Comparison of ENCODE assay signal across 10 mouse cellular contexts in genomic region chr12:86830247-86830585, GRCm38 (mm10). TPM values are rescaled to one million over a fixed set of nuclear protein-coding genes. Genes with fewer than 3 reads are reported as not detected.
DNase-seq lines count a peak whose midpoint lies in the region; ATAC-seq lines count a peak whose summit lies in the region.
"Had no signal": no experiment of that assay in that cellular context is flagged by ENCODE, and none has a peak within 500 bp of the region (broad histone marks: within the 10 kb centered on the region; RNA-seq: fewer than 3 reads in every experiment).

No protein-coding gene starts in this region.

- WGBS in heart, embryonic 11.5 days (ENCODE audit: insufficient replicate concordance): 75% methylated on average over 8 of the region's 8 CpGs
- WGBS in liver, embryonic 13.5 days (ENCODE audit: insufficient replicate concordance): 80% methylated on average over 8 of the region's 8 CpGs
- 78% methylated on average over 8 of the region's 8 CpGs for WGBS in liver, embryonic 12.5 days (ENCODE audit: insufficient replicate concordance)
- WGBS in hindbrain, embryonic 15.5 days: 53% methylated on average over 8 of the region's 8 CpGs
- 64% methylated on average over 8 of the region's 8 CpGs for WGBS in stomach, embryonic 15.5 days

- no peak overlapping the region for H3K4me2 ChIP-seq in heart, embryonic 11.5 days
- H3K4me2 ChIP-seq in liver, embryonic 13.5 days: no peak overlapping the region
- no peak overlapping the region for H3K4me2 ChIP-seq in liver, embryonic 12.5 days
- H3K4me2 ChIP-seq in hindbrain, embryonic 15.5 days: no peak overlapping the region
- no peak overlapping the region for H3K4me2 ChIP-seq in stomach, embryonic 15.5 days

- ATAC-seq in heart, embryonic 11.5 days (replicated peaks; ENCODE audit: insufficient number of reproducible peaks, low FRiP score, low TSS enrichment): no peak
- no peak for ATAC-seq in liver, embryonic 13.5 days (ENCODE audit: low read depth)
- no peak for ATAC-seq in liver, embryonic 12.5 days
- no peak for ATAC-seq in hindbrain, embryonic 15.5 days (ENCODE audit: low FRiP score, low read depth)
- ATAC-seq in stomach, embryonic 15.5 days (ENCODE audit: insufficient read depth, low FRiP score, low read depth): no peak

- no peaks in the 10 kb centered on the region for H3K36me3 ChIP-seq in heart, embryonic 11.5 days (ENCODE audit: control insufficient read depth, insufficient read depth, low read length)
- H3K36me3 ChIP-seq in liver, embryonic 13.5 days: no peaks in the 10 kb centered on the region
- H3K36me3 ChIP-seq in liver, embryonic 12.5 days: no peaks in the 10 kb centered on the region
- no peaks in the 10 kb centered on the region for H3K36me3 ChIP-seq in hindbrain, embryonic 15.5 days
- H3K36me3 ChIP-seq in stomach, embryonic 15.5 days: no peaks in the 10 kb centered on the region

- peak overlapping the region; percentile 32; the same call in 1 of the 2 replicates for H3K27ac ChIP-seq in heart, embryonic 11.5 days (ENCODE audit: low read depth, low read length)
- H3K27ac ChIP-seq in liver, embryonic 13.5 days: peak overlapping the region; percentile 40; the same call in 1 of the 2 replicates
- H3K27ac ChIP-seq in liver, embryonic 12.5 days: no peak overlapping the region
- peak overlapping the region; percentile 49 for H3K27ac ChIP-seq in hindbrain, embryonic 15.5 days (replicated peaks)
- H3K27ac ChIP-seq in stomach, embryonic 15.5 days: peak overlapping the region; percentile 33; the same call in 1 of the 2 replicates
- H3K27ac ChIP-seq: liver, embryonic 14.5 days had no signal

- H3K9me3 ChIP-seq in heart, embryonic 11.5 days (replicated peaks; ENCODE audit: control insufficient read depth, low read length): no peaks in the 10 kb centered on the region
- no peaks in the 10 kb centered on the region for H3K9me3 ChIP-seq in liver, embryonic 13.5 days (replicated peaks)
- no peaks in the 10 kb centered on the region for H3K9me3 ChIP-seq in liver, embryonic 12.5 days (replicated peaks)
- no peaks in the 10 kb centered on the region for H3K9me3 ChIP-seq in hindbrain, embryonic 15.5 days
- H3K9me3 ChIP-seq in stomach, embryonic 15.5 days: no peaks in the 10 kb centered on the region

- peaks cover 59% of the 10 kb centered on the region for H3K4me1 ChIP-seq in heart, embryonic 11.5 days (ENCODE audit: control insufficient read depth, insufficient read depth, low read length)
- peaks cover 81% of the 10 kb centered on the region for H3K4me1 ChIP-seq in liver, embryonic 13.5 days (replicated peaks)
- peaks cover 78% of the 10 kb centered on the region for H3K4me1 ChIP-seq in liver, embryonic 12.5 days
- H3K4me1 ChIP-seq in hindbrain, embryonic 15.5 days (replicated peaks): peaks cover 58% of the 10 kb centered on the region
- peaks cover 49% of the 10 kb centered on the region for H3K4me1 ChIP-seq in stomach, embryonic 15.5 days

- H3K9ac ChIP-seq in heart, embryonic 11.5 days (ENCODE audit: low read depth, low read length): no peak overlapping the region
- H3K9ac ChIP-seq in liver, embryonic 13.5 days: peak overlapping the region; percentile 2; the same call in 1 of the 2 replicates
- H3K9ac ChIP-seq in liver, embryonic 12.5 days: no peak overlapping the region
- H3K9ac ChIP-seq in hindbrain, embryonic 15.5 days: no peak overlapping the region
- H3K9ac ChIP-seq in stomach, embryonic 15.5 days: no peak overlapping the region
- H3K9ac ChIP-seq: liver, embryonic 14.5 days had no signal

- DNase-seq in heart, adult 9 months (ENCODE audit: low spot score in 2 of 2): no peak
- no peak for DNase-seq in liver, embryonic 13.5 days
- DNase-seq in adrenal gland, postnatal 4 days (ENCODE audit: low spot score in 2 of 2): no peak
- DNase-seq in frontal cortex, postnatal 36 days (ENCODE audit: low spot score in 2 of 2): no peak
- DNase-seq: layer of hippocampus, adult 9-11 months had no signal

- H3K4me3 ChIP-seq in heart, embryonic 11.5 days (ENCODE audit: low read depth, low read length): no peak overlapping the region
- H3K4me3 ChIP-seq in liver, embryonic 13.5 days (replicated peaks): no peak overlapping the region
- no peak overlapping the region for H3K4me3 ChIP-seq in liver, embryonic 12.5 days
- no peak overlapping the region for H3K4me3 ChIP-seq in hindbrain, embryonic 15.5 days
- no peak overlapping the region for H3K4me3 ChIP-seq in stomach, embryonic 15.5 days (replicated peaks)

- no peaks in the 10 kb centered on the region for H3K27me3 ChIP-seq in heart, embryonic 11.5 days (ENCODE audit: control insufficient read depth, insufficient read depth, low read length)
- no peaks in the 10 kb centered on the region for H3K27me3 ChIP-seq in liver, embryonic 13.5 days
- no peaks in the 10 kb centered on the region for H3K27me3 ChIP-seq in liver, embryonic 12.5 days (replicated peaks)
- H3K27me3 ChIP-seq in hindbrain, embryonic 15.5 days: no peaks in the 10 kb centered on the region
- H3K27me3 ChIP-seq in stomach, embryonic 15.5 days (replicated peaks): no peaks in the 10 kb centered on the region

RNA-seq across cellular contexts. Expression of gene Irf2bpl, which starts 54.4 kb away (rescaled TPM):
- polyA plus RNA-seq in heart, embryonic 11.5 days (2014; fragmentation: Nextera tagmentation; extraction: Ambion mirVana): 18.9 and 26.9 TPM in 2 replicates
- polyA plus RNA-seq in liver, embryonic 13.5 days (2015; fragmentation: Nextera tagmentation; extraction: Ambion mirVana): 2.8 and 3.0 TPM in 2 replicates
- 6.7 and 7.7 TPM in 2 replicates for polyA plus RNA-seq in liver, embryonic 12.5 days (2016; fragmentation: Nextera tagmentation; extraction: Ambion mirVana)
- 72.9 and 87.3 TPM in 2 replicates for polyA plus RNA-seq in hindbrain, embryonic 15.5 days (2015; fragmentation: Nextera tagmentation; extraction: Ambion mirVana)
- 28.4 and 29.3 TPM in 2 replicates for polyA plus RNA-seq in stomach, embryonic 15.5 days (2015; fragmentation: Nextera tagmentation; extraction: Ambion mirVana)
- 10 to 100 TPM; 78.0 to 81.7 TPM for total RNA-seq in adrenal gland, postnatal 4 days (2021)
